Mouse (Mus musculus) gastrocnemius, adult 18-20 months (tissue): ENCODE results near the gene Gm10775. TPM values are rescaled to one million over a fixed set of nuclear protein-coding genes. Genes with fewer than 3 reads are reported as not detected.

ENCODE experiments used
- DNase-seq: peaks from one replicate; pipeline ENCODE4 v3.0.0; 2021; ENCODE audit warnings: low spot score
- long read RNA-seq, 2 experiments: library from polyadenylated mRNA; stranded (forward); transcript quantifications; one replicate each; pipeline ENCODE4 v2.0.0; 2021
- total RNA-seq, 2 experiments: library from RNA; stranded (reverse); gene quantifications; 2 replicates each; pipeline ENCODE4 v1.2.3; 2021

The Gm10775 gene
- total RNA-seq, result not detected
- long read RNA-seq, experiment 1, result 0 reads
- long read RNA-seq, experiment 2, result 0 reads

- DNase-seq, result no peak
Measured at GRCm38 (mm10) chr13:65259239-65259638, at the start of gene Gm10775. Gm10775 (plus strand) TSS chr13:65259539.

GRCm38 (mm10) chr13:65225945-65226344 is 33.4 kb upstream of the Gm10775 start:
- no peak for DNase-seq

DNA sequence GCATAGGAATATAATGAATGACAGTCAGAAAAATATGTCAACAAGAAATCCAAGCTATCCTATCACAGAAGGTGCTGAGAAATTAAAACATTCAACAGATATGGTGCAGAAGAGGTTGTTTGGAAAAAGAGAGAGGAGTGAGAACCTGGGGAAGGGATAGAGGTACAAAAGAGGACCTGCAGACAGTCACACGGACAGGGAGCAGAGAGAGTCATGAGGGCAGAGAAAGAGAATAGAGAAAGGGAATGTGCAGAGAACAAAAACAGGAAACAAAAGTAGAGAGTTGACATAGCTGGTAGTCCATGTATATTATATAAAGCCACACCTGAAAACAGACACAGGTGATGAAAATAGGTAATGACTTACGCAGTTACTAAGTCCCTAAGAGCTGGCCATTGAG is 32.7 kb upstream of the Gm10775 start:
- DNase-seq, result no peak

DNA sequence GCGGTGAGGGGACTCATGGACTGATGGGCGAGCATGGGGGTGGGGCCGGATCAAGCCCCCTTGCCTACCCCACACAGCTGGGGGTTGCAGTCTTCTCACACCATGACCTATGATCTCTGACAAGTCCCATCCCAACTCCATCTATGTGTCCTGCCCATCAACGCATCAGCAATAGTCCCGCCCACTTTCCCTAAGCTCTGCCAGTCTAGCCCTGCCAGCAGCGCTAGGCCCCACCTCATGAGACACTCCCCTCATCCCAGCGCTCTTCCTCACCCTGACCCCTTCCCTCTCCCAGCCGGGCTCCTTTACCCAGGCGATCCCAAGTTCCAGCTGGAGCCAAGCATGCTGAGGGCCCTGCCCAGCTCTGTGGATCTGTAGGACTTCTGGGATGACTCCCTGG is 22.1 kb upstream of the Gm10775 start:
- DNase-seq, result no peak

- DNase-seq, result peak; percentile 95
Measured at GRCm38 (mm10) chr13:65240509-65241098, 18.7 kb upstream of the Gm10775 start.

DNA sequence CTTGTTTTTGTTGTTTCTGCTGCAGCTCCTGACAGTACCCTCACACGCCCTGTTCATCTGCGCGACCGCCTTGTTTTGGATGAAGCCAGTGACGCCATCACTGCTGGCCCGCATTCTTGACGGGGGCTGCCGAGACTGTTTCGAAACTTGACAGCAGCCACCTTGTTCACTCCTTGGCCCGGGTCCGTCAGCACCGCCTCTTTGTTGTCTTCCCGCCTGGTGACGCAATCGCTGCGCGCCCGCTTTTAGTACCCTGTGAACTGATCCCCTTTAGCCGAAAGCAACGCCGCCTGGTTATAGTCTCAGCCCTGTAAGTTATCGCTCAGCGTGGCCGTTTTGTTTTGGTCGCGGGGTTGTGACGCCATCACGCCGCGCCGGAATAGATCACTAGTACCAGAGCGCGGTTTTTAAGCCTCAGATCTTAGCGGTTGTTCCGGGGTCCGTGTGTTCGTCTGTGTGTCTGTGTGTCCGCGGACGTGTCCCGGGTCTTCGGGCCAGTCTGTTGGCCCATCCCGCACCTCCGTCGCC is 18.2 kb upstream of the Gm10775 start:
- peak; percentile 90 for DNase-seq

DNA sequence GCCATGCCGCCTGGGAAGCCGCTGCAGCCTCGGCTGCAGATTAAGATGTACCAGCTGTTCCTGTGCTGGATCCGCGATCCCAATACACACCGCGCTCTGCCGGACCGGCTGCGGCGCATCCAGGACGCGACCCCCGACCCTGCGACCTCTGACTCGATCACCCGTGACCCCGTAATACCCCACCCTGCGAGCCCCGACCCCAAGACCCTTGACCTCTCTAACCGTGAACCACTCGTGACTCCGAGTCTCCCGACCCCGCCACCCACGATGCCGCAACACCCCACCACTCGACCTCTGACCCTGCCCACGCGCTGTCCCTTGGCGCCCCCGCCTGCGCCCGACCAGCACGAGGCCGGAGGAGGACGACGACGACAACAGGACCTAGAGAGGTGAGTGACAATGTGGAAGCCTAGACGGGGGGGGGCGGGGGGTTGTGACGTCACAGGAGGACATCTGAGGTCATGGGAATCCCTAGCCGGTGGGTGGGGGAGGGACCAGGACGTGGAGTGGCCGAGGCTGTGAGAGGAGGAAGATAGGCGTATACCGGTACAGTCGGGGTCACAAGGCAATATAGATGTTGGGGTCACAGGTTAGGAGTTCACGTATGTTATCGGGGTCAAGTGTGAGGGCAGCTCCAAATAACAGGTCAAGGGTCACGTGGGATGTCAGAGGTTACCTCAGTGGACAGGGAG is 17.6 kb upstream of the Gm10775 start:
- no peak for DNase-seq

DNA sequence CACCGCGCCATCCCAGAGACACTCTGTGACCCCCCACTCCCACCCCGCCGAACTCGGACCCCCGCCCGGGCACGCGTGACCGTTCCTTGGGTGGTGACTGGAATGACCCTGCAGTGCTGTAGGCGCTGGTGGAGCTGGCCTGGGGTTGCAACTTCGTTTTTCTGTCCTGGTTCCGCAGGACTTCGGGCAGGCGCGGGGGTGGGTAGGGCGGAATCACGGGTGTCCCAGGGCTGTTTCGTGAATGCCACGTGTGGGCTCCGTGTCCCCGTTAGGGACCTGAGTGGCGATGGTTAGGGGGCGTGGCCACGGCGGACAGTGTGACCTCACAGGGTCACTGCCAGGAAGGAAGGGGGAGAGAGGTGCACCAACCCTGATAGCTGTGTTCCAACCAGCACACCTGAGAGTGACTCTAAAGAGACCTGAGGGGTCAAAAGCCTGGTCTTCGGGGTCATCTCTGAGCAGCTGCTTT is 17.0 kb upstream of the Gm10775 start:
- no peak for DNase-seq

- DNase-seq, result no peak
Measured at GRCm38 (mm10) chr13:65243273-65243672, 16.1 kb upstream of the Gm10775 start.

GRCm38 (mm10) chr13:65258175-65258954 is 974 bp upstream of the Gm10775 start:
- DNase-seq, result no peak

DNA sequence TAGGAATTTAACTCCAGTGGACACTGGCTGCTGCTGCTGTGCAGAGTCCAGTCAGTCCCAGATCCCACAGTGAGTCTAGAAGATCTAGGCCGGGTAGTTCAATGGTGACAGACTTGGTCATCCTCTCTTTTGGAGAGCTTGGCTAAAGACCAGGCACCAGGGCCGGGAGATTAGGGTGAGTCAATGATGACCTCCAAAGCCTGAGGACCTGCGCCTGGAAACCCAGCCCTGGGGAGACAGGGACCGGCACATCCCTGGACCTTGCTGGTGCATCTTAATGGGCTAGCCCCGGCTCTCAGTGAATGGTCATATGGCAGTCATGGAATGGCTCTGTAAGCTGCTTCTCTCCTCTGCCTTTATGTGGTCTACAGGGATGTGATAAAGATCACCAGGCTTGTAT is 2.7 kb downstream of the Gm10775 start:
- no peak for DNase-seq

- no peak for DNase-seq
Measured at GRCm38 (mm10) chr13:65277994-65278382, 18.6 kb downstream of the Gm10775 start.

DNA sequence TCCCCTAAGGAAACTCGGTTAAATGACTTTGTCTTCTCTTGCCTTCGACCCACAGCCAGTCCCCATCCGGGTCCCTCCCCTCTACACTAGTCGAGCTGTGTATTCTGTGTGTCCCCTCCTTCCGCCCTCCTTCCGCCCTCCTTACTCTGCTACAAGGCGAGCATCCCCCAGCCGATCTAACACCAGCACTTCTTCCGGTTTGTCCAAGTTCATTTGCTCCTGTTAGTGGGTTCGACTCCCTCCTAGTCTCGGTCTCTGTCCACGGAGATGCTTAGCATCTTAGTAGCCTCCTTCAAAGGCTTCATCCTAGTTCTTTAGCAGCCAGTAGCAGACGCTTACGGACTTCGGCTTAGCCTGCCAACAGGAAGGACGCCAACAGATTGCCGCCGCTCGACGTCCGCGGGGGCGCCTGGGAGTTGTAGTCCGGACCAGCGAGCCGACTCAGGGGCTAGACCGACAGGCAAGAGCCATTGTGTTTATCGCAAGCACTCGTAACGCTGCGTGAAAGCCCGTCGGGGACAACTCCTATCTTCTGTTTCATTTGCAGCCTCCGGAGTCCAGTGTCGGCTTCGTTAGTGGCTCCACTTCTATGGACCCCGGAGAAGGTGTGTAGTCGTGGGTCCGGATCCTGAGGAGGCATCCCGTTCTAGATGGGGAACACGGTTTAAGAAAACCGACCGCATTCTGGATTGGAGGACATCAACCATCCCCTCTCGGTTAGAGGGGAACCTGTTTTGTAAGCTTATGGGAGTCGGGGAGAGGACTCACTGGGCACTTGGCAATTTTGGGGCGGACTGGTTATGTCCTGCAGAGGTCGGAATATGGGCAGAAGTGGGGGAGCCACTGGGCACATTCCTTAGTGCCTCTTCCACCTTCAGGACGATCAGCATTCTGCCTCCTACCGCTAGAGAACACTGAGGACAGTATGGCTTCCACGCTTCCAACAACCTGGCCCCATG is 19.3 kb downstream of the Gm10775 start, which contains the start of gene Zfp369:
TSS of gene Zfp369 (plus strand) at position 432 of the 959 bp plus-strand sequence.
- DNase-seq, result peak; percentile 93

- DNase-seq, result no peak
Measured at GRCm38 (mm10) chr13:65286771-65287170, 27.4 kb downstream of the Gm10775 start.

DNA sequence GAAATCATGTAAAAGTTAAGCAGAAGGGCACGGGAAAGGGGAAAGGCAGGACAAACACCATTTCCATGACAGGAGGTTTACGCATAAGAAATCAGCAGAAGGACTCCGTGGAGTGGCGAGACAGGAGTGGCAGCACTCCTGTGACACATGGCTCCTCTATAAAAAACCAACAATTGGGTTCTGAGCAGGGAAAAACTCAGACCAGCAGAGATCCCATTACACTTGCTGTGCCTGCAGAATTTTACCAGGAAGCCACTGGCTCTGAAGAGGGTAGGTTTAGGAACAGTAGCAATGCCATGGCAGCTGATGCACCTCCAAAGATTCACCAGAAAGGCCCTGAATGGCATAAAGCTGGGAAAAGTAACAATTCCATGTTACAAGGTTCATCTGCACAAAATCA is 37.0 kb downstream of the Gm10775 start:
- DNase-seq, result no peak

Other genes starting within 250 kb of the Gm10775 start
- gene Spata31d1c, start 226.5 kb upstream of the Gm10775 start, total RNA-seq, result not detected
- not detected for gene Prss47, start 206.8 kb upstream of the Gm10775 start, total RNA-seq
- gene Mfsd14b, start 146.6 kb upstream of the Gm10775 start, total RNA-seq, result 1 to 10 TPM; 6.6 to 9.4 TPM
- gene Olfr465-ps1, start 121.5 kb upstream of the Gm10775 start, total RNA-seq, result not detected
- gene Olfr466, start 109.3 kb upstream of the Gm10775 start, total RNA-seq, result not detected
- under 1 TPM in 1 of 2 experiments, not detected in 1; 0.16 TPM for gene Nlrp4f, start 53.6 kb upstream of the Gm10775 start, total RNA-seq
- 1 to 10 TPM; 8.0 to 9.0 TPM for gene Zfp369, start 19.3 kb downstream of the Gm10775 start, total RNA-seq